Mouse (Mus musculus) layer of hippocampus, postnatal 36 days (tissue): ENCODE data around the gene Spata21. TPM values are rescaled to one million over a fixed set of nuclear protein-coding genes. Genes with fewer than 3 reads are reported as not detected.
"Not testable (repeated sequence)": the region's sequence is repeated elsewhere in the genome, so short reads cannot be mapped to it uniquely, and the experiment has no call there.

ENCODE experiments used
- DNase-seq, 2 experiments: peaks; one replicate each; pipeline ENCODE4 v3.0.0; 2022
- total RNA-seq, 2 experiments: library from RNA; stranded (reverse); gene quantifications; 2 replicates each; pipeline ENCODE4 v1.2.3; 2021

The Spata21 gene
- total RNA-seq, 2 experiments from 2014 or later, result not detected

GRCm38 (mm10) chr4:141131531-141132061 is 43.5 kb downstream of the Spata21 start:
- no peak for DNase-seq

DNA sequence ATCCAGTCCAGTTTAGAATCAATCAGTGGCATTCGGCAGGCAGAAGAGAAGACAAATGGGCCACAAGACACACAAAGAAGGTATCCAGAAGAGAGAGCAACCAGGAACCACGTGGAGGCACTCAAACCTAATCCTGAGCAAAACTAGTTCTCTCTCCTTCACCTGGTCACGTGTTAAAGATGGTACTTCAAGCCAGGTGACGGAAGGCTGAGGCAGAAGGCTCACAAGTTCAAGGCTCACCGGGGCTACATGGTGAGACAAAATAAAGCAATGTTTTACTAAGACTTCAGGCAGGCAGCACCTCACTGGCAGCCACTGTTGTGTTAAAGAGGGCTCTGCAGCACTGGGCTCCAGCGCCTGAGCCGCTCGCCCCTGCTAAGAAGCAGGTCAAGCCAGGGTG is 44.1 kb downstream of the Spata21 start:
- no peak for DNase-seq

- no peak for DNase-seq
Observed at GRCm38 (mm10) chr4:141133227-141133626, 45.1 kb downstream of the Spata21 start.

- peak in 1 of 2 experiments; percentile 42 for DNase-seq
Observed at GRCm38 (mm10) chr4:141134031-141134441, 45.9 kb downstream of the Spata21 start.

DNA sequence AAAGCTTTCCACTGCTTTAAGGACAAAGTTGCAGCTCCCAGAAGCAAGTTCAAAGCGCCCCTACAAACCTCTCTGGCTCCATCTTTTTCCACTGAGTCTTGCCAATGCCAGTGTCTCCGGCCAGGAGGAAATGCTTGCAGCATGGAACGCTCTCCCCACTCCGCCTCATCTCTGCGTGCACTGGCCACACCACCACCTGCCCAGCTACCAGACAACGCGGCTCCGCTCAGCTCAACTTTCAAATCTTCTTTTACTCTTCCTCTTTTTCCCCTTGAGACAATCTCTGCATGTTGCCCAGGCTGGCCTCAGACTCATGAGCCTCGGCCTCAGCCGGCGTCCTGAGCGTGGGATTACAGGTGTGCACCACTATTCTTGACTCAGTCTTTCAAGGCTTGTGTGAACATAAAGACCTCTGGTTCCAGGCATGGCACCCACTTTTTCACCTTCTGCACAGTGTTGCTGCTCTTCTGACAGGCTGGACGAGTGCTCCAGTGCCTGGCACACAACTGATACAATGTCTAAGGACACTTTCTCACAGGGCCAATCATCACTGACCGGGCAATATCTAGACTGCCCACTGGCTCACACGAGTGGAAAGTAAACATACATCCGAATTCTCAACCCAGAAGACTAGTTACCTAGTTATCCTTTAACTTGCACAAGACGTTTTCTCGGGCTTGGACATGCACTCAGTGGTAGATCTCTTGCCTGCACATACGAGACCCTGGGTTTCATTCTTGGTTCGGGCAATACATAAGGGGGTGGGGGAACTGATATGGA is 46.8 kb downstream of the Spata21 start:
- DNase-seq, result no peak

GRCm38 (mm10) chr4:141136126-141136525 is 48.0 kb downstream of the Spata21 start:
- no peak for DNase-seq

- DNase-seq, result not testable (repeated sequence)
Observed at GRCm38 (mm10) chr4:141137740-141138139, 49.6 kb downstream of the Spata21 start.

- DNase-seq, result no peak
Observed at GRCm38 (mm10) chr4:141138425-141139115, 50.4 kb downstream of the Spata21 start.

DNA sequence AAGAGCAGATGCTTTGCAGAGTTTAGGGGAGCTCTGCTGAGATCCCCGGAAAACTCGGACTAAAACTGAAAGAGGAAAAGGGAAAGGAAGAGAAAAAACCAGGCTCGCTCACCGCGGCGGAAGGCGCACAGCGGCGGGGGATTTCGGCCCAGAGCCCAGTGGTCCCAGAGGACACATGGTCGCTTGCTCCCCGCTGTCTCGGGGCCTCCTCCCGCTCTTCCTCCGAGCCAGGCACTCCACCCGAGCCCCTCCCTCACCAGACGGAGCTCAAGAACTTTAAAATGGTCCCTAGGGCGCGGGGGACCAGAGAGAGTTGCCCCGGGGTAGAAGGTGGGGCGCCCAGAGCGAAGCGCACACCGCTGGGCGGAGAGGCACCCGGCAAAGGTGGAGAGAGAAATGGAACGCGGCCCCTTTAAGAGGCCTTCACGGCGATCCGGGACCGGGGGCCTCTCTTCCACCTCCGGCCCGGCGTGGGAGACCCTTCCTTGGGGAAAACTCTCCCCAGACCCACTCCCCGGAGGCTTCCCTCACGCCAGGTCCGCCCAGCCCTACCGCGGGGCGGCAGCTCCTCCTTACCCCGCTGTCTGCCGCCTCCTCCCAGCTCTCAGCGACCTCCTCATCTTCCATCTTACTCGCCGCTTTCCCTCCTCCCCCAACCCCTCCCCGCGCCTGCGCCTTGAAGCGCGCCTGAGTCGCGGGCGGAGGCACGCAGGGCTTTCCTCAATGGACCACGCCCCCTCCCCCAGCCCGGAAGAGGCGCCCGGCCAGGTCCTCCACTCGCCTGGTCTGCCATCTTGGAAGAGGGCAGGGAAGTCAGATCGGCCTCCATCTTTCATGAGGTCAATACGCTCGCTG is 51.2 kb downstream of the Spata21 start, which contains the start of gene Szrd1:
Gene Szrd1, minus strand, starts transcription at position 660 of the 855 bp plus-strand sequence.
- DNase-seq, result peak; percentile 98 to 99

DNA sequence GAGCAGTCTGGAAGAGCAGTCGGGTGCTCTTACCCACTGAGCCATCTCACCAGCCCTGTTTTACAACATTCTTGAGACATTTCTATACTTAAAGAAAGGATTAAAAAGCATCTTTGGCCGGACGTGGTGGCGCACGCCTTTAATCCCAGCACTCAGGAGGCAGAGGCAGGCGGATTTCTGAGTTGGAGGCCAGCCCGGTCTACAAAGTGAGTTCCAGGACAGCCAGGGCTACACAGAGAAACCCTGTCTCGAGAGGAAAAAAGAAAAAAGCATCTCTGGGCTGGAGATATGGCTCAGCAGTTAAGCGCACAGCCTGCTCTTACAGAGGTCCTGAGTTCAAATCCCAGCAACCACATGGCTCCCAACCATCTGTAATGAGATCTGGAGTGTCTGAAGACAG is 52.2 kb downstream of the Spata21 start:
- DNase-seq, result not testable (repeated sequence)

GRCm38 (mm10) chr4:141140967-141141366 is 52.8 kb downstream of the Spata21 start:
- no peak for DNase-seq

DNA sequence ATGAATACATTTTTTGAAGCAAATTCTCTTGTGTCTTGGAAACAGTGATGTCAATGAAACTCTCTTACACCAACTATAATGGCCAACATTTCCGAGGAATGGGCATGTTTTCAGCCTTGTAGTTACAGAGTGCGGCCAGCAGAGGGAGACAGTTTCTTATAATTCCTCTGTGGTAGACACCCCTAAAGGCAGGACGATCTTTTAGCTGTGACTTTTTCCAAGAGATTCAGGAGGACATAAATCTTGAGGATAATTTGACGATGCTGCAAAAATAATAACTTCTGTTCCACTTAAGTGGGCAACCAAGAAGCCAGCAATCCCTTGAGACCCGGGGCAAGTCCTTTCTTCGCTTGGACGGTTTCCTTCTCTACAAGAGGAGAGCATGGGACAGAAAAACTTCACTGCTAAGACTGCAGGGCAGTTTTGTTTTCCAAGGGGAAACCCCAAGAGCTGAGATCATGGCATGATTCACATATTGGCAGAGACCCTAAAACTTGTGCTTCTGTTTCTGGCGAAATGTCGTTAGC is 54.2 kb downstream of the Spata21 start:
- DNase-seq, result peak; percentile 73 to 77

DNA sequence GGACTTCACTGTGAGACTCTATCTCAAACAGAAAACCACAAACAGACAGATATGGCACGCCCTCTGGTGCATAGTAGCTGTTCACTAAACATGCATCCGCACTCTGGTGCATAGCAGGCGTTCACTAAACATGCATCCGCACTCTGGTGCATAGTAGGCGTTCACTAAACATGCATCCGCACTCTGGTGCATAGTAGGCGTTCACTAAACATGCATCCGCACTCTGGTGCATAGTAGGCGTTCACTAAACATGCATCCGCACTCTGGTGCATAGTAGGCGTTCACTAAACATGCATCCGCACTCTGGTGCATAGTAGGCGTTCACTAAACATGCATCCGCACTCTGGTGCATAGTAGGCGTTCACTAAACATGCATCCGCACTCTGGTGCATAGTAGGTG is 57.0 kb downstream of the Spata21 start:
- DNase-seq, result not testable (repeated sequence)

- no peak for DNase-seq
Observed at GRCm38 (mm10) chr4:141146491-141147033, 58.4 kb downstream of the Spata21 start.

DNA sequence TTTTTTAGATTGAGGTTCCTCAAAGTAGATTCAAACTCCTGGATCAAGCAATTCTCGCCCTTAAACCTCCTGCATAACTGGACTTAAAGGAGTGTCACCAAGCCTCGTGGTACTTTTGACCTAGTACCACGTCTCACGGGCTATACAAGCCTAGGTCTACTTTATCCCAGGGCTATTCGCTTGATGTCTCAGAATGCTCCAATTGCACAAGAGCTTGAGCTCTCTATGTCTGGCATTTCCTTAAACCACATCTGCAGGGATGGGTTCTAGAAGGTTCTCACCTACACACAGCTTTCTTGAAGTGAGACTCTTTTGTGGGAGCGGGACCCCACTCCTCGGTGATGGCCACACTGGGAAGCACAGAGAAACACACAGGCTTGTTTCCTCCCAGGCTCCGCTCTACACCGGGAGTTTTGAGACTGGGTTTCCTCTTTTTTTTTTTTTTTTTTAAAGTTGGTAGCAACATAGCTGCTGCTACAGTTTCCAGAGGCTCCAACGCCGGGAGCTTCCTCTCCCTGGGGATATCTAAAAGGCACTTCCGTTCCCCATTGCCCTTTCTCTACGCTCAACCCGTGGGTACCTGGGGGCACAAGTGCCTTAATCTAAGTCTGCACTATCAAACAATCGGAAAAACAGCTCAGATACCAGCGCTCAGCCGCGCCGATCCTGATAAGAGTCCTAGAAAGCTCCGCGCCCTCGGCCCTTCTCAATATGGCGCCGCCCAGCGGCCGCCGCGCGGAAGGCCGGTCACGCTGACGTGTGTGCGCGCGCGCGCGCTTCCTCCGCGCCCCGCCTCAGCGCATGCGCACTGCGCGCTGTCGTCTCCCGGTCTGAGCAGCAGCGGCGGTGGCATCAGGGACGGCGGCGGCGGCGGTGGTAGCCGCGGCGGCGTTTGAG is 59.2 kb downstream of the Spata21 start, which contains the start of gene Fbxo42:
Gene Fbxo42, plus strand, starts transcription at position 802 of the 897 bp plus-strand sequence.
- DNase-seq, result peak; percentile 94 to 95

DNA sequence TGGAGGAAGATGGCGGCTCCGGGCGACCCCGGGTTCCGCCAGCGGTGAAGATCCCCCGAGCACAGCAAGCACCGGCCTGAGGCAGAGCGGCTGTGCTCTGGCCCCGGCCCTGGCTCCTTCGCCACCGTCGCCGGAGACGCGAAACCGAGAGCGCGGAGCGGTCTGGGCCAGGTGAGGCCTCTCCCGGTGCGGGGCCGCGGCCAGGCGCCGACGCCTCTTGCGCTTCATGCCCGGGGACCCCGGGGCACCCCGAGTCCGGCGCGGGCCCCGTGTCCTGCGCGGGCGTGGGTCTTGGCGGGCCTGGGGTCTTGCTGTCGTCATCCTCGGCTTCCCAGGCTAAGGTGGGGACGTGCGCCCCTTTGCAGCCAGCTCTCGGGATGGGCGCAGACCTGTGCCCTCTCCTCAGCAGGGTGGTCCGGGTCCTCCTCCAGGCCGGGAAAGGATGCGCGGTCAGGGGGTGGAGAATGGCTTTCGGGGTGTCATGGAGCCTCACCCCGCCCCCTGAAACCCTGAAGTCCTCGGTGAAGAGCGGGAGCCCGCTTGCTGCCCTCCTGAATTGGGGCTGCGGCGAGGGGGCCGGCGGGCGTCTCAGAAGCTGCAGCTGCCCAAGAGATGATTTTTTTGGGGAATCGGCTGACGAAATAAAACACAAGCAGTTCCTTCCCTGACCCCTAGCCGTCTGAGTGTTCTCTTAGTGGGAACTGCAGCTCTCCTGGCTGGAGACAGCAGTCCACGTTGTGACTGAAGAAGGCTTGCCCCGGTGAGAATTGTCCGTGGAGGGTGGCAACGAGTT is 60.1 kb downstream of the Spata21 start:
- peak in 1 of 2 experiments; percentile 26 for DNase-seq

GRCm38 (mm10) chr4:141149116-141149515 is 61.0 kb downstream of the Spata21 start:
- DNase-seq, result no peak

DNA sequence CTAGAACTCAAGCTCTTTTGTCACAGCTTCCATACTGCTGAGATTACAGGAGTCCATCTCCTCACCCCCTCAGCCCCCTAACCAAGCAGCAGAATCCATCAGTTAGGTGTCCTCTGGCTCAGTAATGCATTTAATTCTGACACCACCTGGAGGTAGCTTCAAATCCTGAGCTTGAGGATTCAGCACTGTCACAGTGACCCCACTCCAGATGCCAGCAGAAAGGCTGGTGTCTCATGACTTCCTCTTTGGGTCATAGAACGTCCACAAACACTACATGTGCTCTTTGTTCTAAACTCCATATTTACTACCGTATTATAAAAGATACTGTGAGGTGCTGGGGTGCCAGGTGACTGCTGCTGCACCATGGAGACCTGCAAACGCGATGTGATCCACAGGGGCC is 69.4 kb downstream of the Spata21 start:
- no peak for DNase-seq

DNA sequence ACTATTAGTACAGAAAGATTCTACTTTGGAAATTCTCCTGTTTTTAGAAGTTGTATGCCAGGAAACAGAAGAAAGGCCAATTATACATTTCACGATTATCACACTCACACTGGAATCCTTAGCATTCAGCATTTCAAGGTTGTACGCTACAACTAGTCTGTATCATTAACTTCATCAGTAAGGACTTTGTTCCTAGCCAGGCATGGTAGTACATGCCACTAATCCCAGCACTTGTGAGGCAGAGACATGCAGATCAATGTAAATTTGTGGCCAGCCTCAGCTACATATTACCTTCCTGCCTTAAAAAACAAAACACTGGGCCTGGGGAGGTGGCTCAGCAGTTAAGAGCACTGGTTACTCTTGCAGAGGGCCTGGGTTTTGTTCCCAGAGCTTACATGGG is 70.5 kb downstream of the Spata21 start:
- no peak for DNase-seq

GRCm38 (mm10) chr4:141159093-141159492 is 71.0 kb downstream of the Spata21 start:
- DNase-seq, result no peak
